Mouse (Mus musculus) small intestine, adult 2 months (tissue): Measurements from ENCODE around the gene Ak9.
A peak's percentile ranks its signal among the peaks of the same experiment; 100 is the strongest.

ENCODE experiments used
- CTCF ChIP-seq: fragments of 200-500 bp; IDR thresholded peaks from 2 replicates; pipeline ENCODE4 v1.5.1; 2012; ENCODE audit warnings: low read depth, mild to moderate bottlenecking, control low read depth, inconsistent platforms, low read length, moderate library complexity, mixed read lengths; ENCODE audit not compliant: insufficient replicate concordance, insufficient read length; ENCODE audit errors: extremely low read depth
- POLR2A ChIP-seq: fragments of 200-500 bp; IDR thresholded peaks from 2 replicates; pipeline ENCODE4 v1.6.1; 2012; ENCODE audit warnings: low read depth, mild to moderate bottlenecking, control low read depth, inconsistent platforms, low read length, moderate library complexity

- TF ChIP-seq POLR2A (no peak), CTCF (peak; percentile 86; the same call in 1 of the 2 replicates)
Observed at GRCm38 (mm10) chr10:41303639-41304444, at the start of gene Ak9.
